Mouse (Mus musculus) left cerebral cortex, postnatal 10 days (tissue): ENCODE results near the gene Myo6. TPM values are rescaled to one million over a fixed set of nuclear protein-coding genes. Genes with fewer than 3 reads are reported as not detected.

Source experiments
- DNase-seq, 2 experiments: peaks; one replicate each; pipeline ENCODE4 v3.0.0; 2021 to 2022; ENCODE audit warnings: low spot score in 2 of 2, mixed read lengths in 1 of 2; ENCODE audit errors: extremely low spot score in 1 of 2
- intact Hi-C: fragments of 180-260 bp; cut with DNase I; formaldehyde crosslinking; loops from one replicate; pipeline ENCODE4 v1.15.1; 2025
- total RNA-seq, 2 experiments: library from RNA; stranded (reverse); gene quantifications; 2 replicates each; pipeline ENCODE4 v1.2.3; 2021

Myo6 gene
- total RNA-seq, 2 experiments from 2014 or later: 46.3 to 49.6 TPM

DNA sequence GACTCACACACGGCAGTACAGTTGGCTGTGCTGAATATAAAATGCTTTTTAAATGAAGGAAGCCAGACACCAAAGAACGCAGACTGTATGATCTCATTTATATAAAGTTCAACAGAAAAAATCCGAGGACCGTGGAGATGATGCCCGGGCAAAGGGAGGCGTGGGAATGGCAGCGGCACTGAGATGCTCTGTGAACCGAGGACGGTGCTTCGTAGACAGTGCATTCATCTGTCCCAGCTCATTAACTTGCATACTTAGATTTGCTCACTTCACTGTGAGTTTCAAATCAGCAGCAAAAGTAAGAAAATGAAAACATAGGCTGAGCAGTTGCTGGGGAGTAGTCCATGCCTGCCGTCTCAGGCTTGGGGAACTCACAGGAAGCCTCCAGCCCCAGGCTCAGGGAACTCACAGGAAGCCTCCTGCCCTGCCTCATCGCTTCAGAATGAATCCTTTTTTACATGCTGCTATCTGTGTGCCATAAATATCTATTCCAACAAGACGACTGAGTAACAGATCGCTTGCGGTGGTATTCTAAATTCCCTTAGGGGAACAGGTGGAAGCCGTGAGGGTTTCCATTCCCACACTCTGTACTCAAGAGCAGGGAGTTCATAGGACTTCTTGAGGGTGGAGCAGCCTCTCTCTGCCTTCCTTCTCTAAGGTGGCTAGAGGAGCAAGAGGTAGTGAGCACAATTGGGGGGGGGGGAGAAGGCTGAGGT lies 52.1 kb downstream of the Myo6 start:
- intact Hi-C loops: no loop called here
- no peak for DNase-seq

DNA sequence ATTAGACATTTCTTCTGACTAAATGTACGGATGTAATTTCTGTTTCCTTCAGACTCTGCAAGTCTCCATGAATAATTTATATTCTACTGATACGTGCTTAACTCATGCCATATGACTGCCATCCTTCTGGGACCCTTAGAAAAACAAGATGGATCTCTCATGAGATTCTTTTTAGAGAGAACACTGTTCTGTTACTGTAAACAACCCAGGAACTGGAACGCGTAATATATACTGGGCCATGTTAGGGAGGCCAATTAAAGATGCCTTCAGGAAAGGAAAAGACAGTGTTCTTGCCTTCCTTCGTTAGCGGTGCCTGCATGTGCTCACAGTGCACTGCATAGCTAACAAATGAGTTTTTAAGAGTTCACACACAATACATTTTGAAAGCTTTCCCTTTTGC lies 53.9 kb downstream of the Myo6 start:
- DNase-seq: no peak
- intact Hi-C loops: no loop called here

DNA sequence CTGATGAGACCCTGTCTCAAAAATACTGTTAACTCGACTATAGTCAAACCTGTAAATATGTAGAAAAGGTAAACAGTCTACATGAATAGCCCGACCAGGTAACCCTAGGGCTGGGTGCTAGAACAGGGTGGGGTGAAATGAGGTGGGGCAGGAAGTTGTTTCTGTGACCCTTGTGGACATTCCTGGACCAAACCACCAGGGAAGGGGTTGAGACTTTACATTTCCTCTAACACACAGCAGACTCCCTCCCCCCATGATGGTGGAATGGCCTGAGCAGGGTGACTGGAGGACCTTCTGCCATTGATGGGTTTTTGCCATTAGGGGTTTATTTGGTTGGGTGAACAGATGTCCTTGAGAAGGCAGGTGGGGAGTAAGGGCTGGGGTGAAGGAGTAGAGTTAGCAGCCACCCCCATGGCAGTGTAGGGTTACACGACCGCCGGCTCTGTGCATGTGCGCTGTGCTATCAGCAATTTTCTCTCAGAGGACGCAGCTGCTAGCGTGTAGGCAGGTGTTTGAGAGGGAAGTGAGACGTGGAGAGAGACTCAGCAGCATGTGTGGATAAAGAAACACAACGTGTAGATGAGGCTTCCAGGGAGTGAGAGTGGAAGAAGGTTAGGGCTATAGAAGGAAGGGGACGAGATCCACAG lies 59.3 kb downstream of the Myo6 start:
- intact Hi-C loops: no loop called here
- no peak for DNase-seq

DNA sequence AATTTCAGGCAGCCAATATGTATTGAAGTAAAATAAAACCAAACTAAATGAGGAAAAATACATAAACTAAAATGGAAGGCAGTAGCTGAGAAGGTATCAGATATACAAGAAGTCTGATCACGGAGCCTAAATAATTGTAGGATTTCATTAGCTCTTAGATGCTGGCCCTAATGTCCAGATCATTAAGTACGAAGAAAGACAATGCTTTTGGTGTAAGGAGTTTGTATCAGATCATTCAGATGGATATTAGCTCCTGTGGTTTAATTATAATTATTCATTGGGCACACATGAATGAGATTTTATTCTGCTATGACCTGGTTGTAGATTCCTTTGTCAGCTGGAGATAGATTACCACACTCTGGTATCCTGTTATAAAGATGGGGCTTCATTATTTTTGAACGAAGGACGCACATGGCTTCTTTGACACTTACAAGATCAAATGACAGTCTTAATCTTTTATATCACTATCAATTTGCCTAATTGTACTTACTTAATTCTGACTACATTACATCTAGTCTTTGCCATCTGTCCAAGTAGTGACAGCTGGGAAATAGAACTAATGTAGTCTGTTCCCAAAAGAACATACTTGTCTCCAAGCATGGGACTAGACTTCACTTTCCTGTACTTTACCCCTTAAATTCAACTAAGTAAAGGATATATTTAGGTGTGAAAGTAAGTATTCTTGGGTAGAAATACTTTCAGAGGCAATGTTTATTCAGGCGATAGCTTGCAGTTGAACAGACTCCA lies 61.9 kb downstream of the Myo6 start:
- no peak for DNase-seq

DNA sequence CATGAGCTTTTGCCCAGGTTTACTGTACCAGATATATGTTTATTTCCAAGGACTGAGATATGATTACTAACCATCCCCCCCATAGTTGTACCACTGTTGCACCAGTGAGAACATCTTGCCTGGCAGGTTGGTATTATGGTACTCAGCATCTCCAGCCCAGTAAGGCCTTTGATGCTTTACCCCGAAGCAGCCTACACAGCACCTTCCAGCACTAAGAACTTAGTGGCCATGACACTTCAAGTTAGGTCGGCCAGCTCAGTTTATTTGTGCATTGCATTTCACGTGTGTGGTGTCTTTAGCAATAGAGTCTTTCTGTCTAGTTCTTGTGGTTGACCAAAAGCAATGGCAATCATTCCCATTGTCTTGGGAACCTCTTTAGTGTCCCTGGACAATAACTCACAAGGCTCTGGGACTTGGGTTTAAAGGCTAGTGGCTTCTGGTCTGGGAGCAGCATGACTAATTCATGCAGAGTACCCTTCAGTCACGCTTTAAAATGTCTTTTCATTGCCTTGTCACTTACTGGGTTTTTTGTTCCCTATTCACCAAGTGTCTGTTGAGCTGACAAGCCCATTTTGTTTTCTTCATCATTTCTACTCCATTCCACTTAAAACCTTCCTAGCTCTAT lies 69.1 kb downstream of the Myo6 start:
- no peak for DNase-seq
- intact Hi-C loops: no loop called here

More for the DNA sequence above, 61.9 kb downstream of the Myo6 start:
- intact Hi-C loops: no loop called here

DNA sequence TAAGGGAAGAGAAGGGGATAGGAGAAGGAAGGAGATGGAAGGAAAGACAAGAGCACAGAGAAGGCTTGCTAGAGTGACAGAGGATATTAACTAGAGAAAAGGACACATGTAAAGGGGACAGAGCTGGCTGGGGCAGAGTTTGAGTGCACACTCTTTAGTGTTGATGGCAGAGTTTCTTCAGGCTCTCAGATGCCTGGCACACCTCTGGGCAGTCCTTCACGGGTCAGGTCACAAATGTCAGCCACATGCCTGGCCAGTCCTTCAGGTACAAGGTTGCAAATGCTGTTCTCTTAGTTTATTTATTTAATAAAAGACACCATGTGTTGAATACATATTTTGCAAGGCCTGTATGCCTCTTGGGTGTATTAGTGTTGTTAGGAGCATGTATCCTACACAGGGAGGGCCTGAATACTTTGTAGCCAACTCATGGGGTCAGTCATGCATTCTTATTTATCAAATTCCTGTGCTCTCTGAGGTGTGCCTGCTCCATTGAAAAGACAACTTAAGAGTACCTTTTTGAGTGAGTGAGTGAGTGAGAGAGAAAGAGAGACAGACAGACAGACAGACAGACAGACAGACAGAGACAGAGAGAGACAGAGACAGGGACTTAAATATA lies 72.5 kb downstream of the Myo6 start:
- DNase-seq: no peak
- intact Hi-C loops: no loop called here

DNA sequence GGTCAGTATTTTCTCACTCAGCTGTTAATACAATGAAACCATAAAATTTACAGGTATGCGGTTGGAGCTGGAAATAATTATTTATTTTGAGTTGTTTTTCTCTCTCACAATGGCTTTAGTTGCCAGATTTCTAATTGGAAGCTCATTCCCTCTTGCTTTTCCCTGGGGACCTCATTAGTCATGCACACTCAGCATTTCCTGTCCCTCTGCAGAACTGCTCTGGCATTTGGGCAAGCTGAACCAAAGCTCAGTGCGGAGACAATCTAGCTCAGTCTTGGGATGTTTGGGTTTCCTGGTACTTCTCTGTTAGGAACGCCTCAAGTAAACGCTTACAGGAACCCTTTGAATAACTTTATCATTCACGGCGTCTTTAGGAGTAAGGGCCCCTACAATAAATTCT lies 76.9 kb downstream of the Myo6 start:
- intact Hi-C loops: no loop called here
- DNase-seq: no peak

DNA sequence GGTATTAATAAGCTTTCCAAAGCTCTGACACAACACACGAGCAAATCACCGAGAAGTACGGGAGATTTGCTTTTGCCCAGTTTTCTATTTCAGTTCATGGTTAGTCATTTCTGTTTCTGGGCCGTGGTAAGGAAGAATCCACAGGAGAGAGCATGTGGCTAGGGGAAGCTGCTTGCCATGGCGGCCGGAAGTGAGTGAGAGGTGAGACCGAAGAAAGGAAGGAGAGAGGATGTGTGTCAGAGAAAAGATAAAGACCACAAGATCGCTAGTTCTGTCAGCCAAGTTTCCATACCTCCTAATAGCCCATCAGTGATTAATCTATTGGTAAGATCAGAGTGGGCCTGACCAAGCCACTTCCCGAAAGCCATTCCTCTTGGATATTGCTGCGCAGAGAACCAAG lies 87.3 kb downstream of the Myo6 start:
- intact Hi-C loops: no loop called here
- DNase-seq: no peak

DNA sequence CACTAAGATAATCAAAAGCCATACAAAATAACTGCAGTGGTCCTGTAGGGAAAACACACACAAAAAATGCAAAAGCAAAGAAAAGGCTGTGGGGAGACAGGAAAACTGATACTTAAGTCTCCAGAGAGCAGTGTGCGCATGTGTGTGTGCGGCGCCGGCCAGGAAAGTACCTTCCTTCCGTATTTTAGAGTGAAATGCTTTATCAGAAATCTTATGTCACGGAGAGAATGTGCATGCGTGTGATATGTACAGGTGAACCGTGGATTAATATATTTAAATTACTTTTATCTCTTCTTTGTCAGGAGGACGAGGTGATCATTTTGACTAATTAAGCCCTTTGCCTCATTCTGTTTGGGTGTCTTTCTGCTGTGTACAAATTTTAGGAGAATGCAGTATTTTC lies 88.4 kb downstream of the Myo6 start:
- DNase-seq: no peak
- intact Hi-C loops: no loop called here

DNA sequence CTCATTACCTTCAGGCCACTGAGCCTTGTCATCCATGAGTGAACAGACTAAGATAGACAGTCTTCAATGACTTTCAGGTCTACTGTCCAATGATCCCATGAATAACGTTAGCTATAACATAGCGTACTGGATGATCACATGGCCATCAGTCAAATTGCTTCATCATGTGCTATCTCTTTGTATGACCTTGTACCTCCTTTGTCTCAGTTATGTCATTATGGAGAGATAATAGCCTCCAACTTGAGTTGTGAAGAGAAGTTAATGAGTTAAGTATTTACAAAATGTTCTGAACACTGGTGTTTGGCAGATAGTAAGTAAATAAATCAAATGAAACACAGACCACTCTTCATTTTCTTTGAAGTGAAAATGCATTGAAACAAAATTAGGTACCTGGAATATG lies 91.7 kb downstream of the Myo6 start:
- intact Hi-C loops: no loop called here
- no peak for DNase-seq

DNA sequence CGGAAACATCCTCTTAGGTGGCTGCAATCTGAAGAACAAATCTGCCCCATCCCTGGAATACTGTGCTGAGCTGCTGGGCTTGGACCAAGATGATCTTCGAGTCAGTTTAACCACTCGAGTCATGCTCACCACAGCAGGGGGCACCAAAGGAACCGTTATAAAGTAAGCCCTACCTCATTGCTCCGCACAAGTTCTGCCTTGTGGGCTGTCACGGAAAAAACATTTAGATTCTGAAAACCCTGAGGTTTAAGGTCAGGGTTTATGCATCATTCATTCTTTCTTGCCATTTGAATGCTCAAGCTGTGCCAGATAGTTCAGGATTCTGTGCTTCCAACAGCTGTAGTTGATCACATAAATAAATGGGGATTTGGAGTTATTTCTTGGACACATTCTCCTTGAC lies 93.6 kb downstream of the Myo6 start:
- DNase-seq: no peak
- intact Hi-C loops: no loop called here

DNA sequence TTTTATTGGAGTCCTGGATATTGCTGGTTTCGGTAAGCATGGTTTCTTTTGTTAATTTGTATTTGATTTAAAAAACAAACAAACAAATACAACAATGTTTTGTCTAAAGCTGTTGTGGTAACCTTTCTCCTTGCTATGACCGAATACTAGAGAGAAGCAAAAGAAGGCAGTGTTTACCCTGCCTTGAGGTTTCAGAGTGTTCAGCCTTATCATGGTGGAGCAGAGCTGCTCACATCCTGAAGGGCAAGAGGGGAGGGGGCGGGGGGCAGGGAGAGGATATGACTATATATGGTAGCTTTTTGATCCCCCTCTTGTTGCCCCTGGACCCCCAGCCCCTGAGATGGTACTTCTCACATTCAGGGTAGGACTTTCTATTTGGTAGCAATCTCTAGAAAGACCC lies 96.1 kb downstream of the Myo6 start:
- no peak for DNase-seq
- intact Hi-C loops: no loop called here

DNA sequence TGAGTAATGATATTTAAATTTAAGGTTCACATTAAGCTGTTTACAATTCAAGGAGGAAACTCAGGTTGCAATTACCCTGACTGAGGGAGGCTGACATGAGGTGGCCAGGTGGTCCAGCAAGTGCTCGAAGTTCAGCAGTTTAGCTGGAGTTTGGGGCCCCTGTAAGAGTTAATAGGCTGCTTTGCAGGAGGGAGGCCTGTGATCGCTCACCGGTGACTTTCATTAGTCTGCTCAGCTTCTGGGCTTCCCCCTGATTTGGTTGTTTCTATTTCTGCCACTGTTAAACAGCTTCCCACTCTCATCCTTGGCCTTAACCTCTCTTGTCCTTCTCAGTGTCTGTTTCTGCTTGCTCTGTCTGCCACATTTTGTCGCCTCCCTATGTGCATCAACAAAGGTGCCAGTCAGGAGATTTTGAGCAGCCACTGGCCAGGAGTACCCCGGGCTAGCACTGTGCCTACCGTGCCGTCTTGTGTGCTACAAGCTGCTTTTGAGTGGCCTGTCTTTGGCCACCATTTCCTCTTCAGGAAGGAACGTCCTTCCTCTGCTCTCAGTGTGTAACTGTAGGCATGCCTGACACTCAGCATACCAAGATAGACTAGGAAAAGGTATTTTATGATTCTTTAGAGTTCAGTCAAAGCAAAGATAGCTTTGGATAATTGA lies 97.7 kb downstream of the Myo6 start:
- DNase-seq: no peak

DNA sequence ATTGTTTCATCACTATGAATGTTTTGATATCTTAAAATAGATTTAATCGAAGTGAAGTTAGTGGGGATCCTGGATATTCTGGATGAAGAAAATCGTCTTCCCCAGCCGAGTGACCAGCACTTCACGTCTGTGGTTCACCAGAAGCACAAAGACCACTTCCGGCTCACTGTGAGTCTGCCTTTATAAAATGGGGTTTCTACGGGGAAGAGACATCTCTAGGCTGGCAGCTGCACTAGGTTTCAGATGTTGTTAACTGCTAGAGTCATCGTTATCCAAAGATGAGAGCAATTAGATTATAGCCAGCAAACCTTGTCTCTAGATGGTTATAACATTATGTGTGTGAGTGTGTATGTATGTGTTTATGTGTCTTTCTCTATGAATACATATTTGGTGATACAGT lies 101.3 kb downstream of the Myo6 start:
- no peak for DNase-seq
- intact Hi-C loops: no loop called here

More for the DNA sequence above, 97.7 kb downstream of the Myo6 start:
- intact Hi-C loops: no loop called here

DNA sequence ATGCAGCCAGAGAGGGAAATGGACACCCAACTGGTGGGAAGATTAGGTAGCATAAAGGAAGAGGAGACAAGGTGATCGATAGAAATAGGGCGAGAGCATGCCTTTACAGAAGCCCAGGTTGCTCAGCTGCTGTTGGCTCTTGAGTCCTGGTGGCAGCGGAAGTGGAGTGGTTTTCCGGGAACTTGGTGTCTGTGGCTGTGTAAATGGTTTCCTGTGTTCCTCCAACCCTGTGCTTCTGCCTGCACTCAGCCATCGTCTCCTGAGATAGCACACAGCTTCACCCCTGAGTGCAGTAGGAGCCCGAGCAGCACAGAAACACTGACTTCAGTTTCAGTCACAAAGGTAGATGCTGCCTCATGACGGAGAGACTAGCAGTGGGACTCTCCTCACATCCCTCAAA lies 101.7 kb downstream of the Myo6 start:
- intact Hi-C loops: no loop called here
- no peak for DNase-seq

DNA sequence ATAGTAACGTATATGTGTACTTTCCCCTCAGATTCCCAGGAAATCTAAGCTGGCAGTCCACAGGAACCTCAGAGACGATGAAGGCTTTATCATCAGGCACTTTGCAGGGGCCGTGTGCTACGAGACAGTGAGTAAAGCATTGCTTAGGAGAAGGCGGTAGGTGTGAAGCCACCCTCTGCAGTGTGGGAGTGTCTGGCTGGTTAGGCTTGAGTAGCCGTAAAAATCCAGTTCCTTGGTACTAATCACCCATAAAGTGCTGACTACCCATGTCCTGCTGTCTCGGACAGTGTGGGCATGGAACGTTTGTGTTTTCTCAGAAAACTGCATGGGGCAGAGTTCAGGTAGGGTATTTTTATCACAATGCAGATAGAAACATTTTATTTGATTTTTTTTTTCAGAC lies 104.8 kb downstream of the Myo6 start:
- DNase-seq: no peak
- intact Hi-C loops: no loop called here

DNA sequence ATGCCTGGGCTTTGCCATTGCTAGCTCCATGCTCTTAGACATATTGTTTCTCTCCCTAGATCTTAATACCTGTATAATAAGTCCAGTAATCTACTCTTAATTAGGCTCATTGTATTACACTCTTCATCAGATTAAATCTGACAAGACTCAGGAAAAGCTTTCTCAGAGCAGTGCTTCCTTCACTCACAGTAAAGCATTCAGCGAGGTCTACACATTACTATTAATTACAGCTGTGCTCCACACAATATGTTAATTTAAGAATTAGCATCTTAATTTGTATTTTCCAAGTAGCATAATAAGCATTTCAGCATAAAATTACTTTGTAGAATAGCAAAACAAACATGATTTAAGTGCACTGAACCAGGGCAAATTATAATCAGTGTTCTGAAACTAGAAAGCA lies 108.1 kb downstream of the Myo6 start:
- DNase-seq: no peak
- intact Hi-C loops: no loop called here

DNA sequence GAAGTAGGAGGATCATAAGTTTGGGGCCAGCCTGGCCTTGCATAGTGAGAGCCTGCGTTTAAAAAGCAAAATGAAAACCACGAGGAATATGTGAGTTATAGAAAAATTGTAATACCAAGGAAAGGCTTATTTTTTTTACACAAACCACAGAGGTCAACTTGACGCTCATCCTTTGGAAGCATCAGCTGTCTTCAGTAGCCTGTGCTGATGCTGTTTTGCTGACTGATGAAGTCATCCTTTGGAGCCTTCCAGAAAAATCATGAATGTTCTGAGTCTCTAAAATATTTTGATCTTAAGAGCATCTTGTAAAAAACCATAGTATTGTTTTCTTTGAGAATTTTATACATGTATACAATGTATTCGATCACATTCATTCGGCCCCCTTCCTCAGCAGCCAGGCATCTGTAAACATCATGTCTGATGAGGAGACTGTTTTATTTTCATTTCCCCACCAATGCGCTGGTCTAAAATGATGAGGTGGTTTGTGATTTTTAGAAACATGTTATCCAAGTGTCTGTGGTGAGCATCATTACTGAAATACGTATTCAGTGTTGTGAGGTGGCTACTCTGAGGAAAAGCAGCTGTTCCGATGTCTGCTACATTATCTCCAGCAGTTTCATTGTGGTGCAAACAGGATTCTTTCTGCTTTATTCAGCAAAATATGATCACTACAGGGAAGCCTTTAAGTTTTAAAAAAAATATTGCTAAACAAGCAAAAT lies 110.4 kb downstream of the Myo6 start:
- intact Hi-C loops: no loop called here
- no peak for DNase-seq
